Mouse (Mus musculus) mouse embryonic stem cell (cell line): ENCODE data around the gene Zscan21.

Source experiments
- in situ Hi-C, 2 experiments: fragments of 300-500 bp; cut with MboI; formaldehyde crosslinking; loops; 1 replicate in 1 of 2; 3 replicates in 1 of 2; pipeline ENCODE4 v1.14.3; 2019 to 2020; ENCODE audit warnings: low sequenced_read_pairs in 2 of 2, low pct_unique_long_range_greater_than_20kb in 1 of 2, mixed read lengths in 1 of 2; ENCODE audit not compliant: unreplicated experiment in 1 of 2

Gene Zscan21

DNA sequence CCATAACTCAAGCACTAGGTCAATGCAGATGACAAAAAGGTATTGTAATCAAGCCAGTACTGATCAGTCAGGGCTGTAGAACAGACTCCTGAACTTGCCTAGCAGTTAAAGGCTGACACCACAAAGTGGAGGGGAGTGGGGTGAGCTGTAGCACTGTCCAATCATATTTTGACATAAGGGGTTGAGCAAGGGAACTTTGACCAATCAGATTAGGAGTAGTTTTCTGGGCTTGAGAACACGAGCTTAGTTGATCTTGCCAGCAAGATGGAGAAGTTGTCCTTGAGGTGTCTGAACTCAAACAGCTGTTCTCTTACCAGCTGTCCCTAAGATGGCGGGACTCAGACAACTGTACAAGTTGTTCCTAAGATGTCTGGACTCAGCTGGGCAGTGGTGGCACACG, 56.5 kb downstream of the Zscan21 start:
- in situ Hi-C loops: no loop called here
